ENCODE assay signal across 11 mouse cellular contexts in the genomic region with DNA sequence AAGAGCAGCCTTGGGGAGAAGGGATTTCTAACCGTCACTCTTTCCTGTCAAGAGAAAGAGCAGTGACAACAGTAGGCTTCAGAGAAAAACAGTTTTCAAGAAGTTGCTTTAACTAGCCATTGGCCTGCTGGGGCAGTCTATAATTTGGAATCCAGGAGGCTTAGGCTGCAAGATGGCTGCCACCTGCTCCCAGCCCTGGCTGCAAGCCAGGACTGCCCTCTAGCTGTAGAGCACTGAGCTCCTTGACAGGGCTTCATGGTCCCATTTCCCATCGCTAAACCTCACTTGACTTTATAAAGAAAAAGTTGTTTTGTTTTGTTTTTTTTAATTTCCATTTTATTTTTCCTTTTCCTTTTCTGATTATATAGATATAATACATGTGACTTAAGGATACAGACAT. TPM values are rescaled to one million over a fixed set of nuclear protein-coding genes. Genes with fewer than 3 reads are reported as not detected.
DNase-seq lines count a peak whose midpoint lies in the region; TF ChIP-seq lines count a peak whose summit lies in the region.
"Had no signal": no experiment of that assay in that cellular context is flagged by ENCODE, and none has a peak within 500 bp of the region (broad histone marks: within the 10 kb centered on the region; RNA-seq: fewer than 3 reads in every experiment).

No protein-coding gene starts in this region.

- peak; percentile 78 for TF ChIP-seq CTCF in ES-Bruce4 (IDR thresholded peaks at IDR 0.05; ENCODE audit: low read depth, low read length)

- H3K4me1 ChIP-seq in ES-Bruce4 (ENCODE audit: control insufficient read depth, insufficient read depth, low read length), result no peaks in the 10 kb centered on the region
- H3K4me1 ChIP-seq: forebrain, embryonic 12.5 days; hindbrain, embryonic 13.5 days had no signal

- no peak for TF ChIP-seq POLR2A in ES-Bruce4 (IDR thresholded peaks at IDR 0.05; ENCODE audit: insufficient read depth, low read length)

- intact Hi-C loops in left cerebral cortex, postnatal 4 days (cut with DNase I), result loop anchor here (10.0 kb wide), 1 partner anchor 147 kb away; no protein-coding TSS in a partner anchor

- no peaks in the 10 kb centered on the region for H3K27me3 ChIP-seq in ES-Bruce4 (ENCODE audit: control insufficient read depth, insufficient read depth, low read length, poor library complexity, severe bottlenecking)
- H3K27me3 ChIP-seq: forebrain, embryonic 12.5 days; hindbrain, embryonic 13.5 days had no signal

- H3K4me3 ChIP-seq in ES-Bruce4 (ENCODE audit: low read depth, low read length), result no peak overlapping the region
- H3K4me3 ChIP-seq: forebrain, embryonic 12.5 days; hindbrain, embryonic 13.5 days had no signal

- H3K9ac ChIP-seq in ES-Bruce4 (ENCODE audit: low read depth, poor library complexity, severe bottlenecking), result no peak overlapping the region
- H3K9ac ChIP-seq: forebrain, embryonic 12.5 days; hindbrain, embryonic 13.5 days had no signal

- DNase-seq in left cerebral cortex, postnatal 4 days, result peak; percentile 80
- DNase-seq in left cerebral cortex, adult 11 months (ENCODE audit: low spot score), result no peak
- DNase-seq in B cell, adult 2 months, result peak; percentile 29 to 34
- peak; percentile 54 to 77 for DNase-seq in cerebellum, postnatal 25 days
- DNase-seq in layer of hippocampus, adult 8-10 months (ENCODE audit: low spot score in 2 of 2), result no peak
- DNase-seq in urinary bladder, postnatal 4 days (ENCODE audit: low spot score in 2 of 2), result no peak
- DNase-seq in layer of hippocampus, postnatal 10 days (ENCODE audit: low spot score in 2 of 2), result no peak

- H3K9me3 ChIP-seq in ES-Bruce4 (replicated peaks; ENCODE audit: control insufficient read depth, insufficient read depth, low read length, poor library complexity, severe bottlenecking), result no peaks in the 10 kb centered on the region
- H3K9me3 ChIP-seq: forebrain, embryonic 12.5 days; hindbrain, embryonic 13.5 days had no signal

- no peak overlapping the region for H3K27ac ChIP-seq in ES-Bruce4 (ENCODE audit: insufficient read depth, low read length)
- H3K27ac ChIP-seq: forebrain, embryonic 12.5 days; hindbrain, embryonic 13.5 days had no signal

- no peaks in the 10 kb centered on the region for H3K36me3 ChIP-seq in ES-Bruce4 (ENCODE audit: control insufficient read depth, insufficient read depth, low read length, poor library complexity, severe bottlenecking)

- no peak for TF ChIP-seq EP300 in ES-Bruce4 (IDR thresholded peaks at IDR 0.05; ENCODE audit: insufficient read depth, low read depth, low read length)

RNA-seq across cellular contexts. Expression of gene Pex16, which starts 43.1 kb away (rescaled TPM):
- 10 to 100 TPM; 34.0 to 34.5 TPM for total RNA-seq in left cerebral cortex, postnatal 4 days (2021)
- 7.3 and 7.9 TPM in 2 replicates for polyA plus RNA-seq in ES-Bruce4 (2011; ENCODE audit: insufficient read depth, insufficient read length, low read depth, missing spikeins)
- total RNA-seq in layer of hippocampus, adult 8-10 months (2022), result 10 to 100 TPM; 31.2 to 36.1 (median 33.9) TPM
- total RNA-seq in layer of hippocampus, postnatal 10 days (2021), result 10 to 100 TPM; 37.0 to 41.5 TPM

RNA-seq across cellular contexts. Expression of gene Large2, which starts 43.3 kb away (rescaled TPM):
- total RNA-seq in left cerebral cortex, postnatal 4 days (2021), result under 1 TPM; 0.60 to 0.72 TPM
- polyA plus RNA-seq in ES-Bruce4 (2011; ENCODE audit: insufficient read depth, insufficient read length, low read depth, missing spikeins), result 27.9 and 31.4 TPM in 2 replicates
- 1 to 10 TPM in 3 of 4 experiments, under 1 TPM in 1; 0.54 to 1.9 (median 1.2) TPM for total RNA-seq in layer of hippocampus, adult 8-10 months (2022)
- total RNA-seq in layer of hippocampus, postnatal 10 days (2021), result under 1 TPM; 0.45 to 0.64 TPM
- total RNA-seq: megakaryocyte-erythroid progenitor cell, adult 5-6 weeks had no signal

RNA-seq across cellular contexts. Expression of gene 1700029I15Rik, which starts 50.9 kb away (rescaled TPM):
- total RNA-seq in left cerebral cortex, postnatal 4 days (2021), result 1 to 10 TPM; 2.8 to 3.2 TPM
- polyA plus RNA-seq in ES-Bruce4 (2011; ENCODE audit: insufficient read depth, insufficient read length, low read depth, missing spikeins), result 1.2 TPM in 1 of 2 replicates, not detected in the other
- 1 to 10 TPM; 4.4 to 8.1 (median 6.4) TPM for total RNA-seq in layer of hippocampus, adult 8-10 months (2022)
- total RNA-seq in layer of hippocampus, postnatal 10 days (2021), result 1 to 10 TPM; 5.1 to 5.7 TPM

Comparison
In these comparisons a context has a peak if more than half of its experiments do, and no peak if none do; other contexts are left out.
1. DNase-seq: peak in left cerebral cortex, postnatal 4 days (single experiment), B cell, adult 2 months (2 of 2) and cerebellum, postnatal 25 days (2 of 2); none in left cerebral cortex, adult 11 months (single experiment), layer of hippocampus, adult 8-10 months (0 of 2), urinary bladder, postnatal 4 days (0 of 2) and layer of hippocampus, postnatal 10 days (0 of 2).